Mouse (Mus musculus) telencephalon, adult 2 months (tissue): Measurements from ENCODE around the gene Cyp26a1.

Experiments used
- DNase-seq: peaks from one replicate; pipeline ENCODE4 v3.0.0-alpha.2; 2011; ENCODE audit warnings: low read depth, low spot score

Gene Cyp26a1

GRCm38 (mm10) chr19:37697651-37698272 is at the start of gene Cyp26a1:
Gene Cyp26a1 (plus strand): TSS chr19:37697798.
- DNase-seq: no peak

GRCm38 (mm10) chr19:37647994-37648393 is 49.6 kb upstream of the Cyp26a1 start:
- peak; percentile 17 for DNase-seq

GRCm38 (mm10) chr19:37650526-37650925 is 47.1 kb upstream of the Cyp26a1 start:
- DNase-seq: peak; percentile 32

- DNase-seq: no peak
Measured at GRCm38 (mm10) chr19:37654012-37654411, 43.6 kb upstream of the Cyp26a1 start.

GRCm38 (mm10) chr19:37656441-37656840 is 41.2 kb upstream of the Cyp26a1 start:
- DNase-seq: no peak

DNA sequence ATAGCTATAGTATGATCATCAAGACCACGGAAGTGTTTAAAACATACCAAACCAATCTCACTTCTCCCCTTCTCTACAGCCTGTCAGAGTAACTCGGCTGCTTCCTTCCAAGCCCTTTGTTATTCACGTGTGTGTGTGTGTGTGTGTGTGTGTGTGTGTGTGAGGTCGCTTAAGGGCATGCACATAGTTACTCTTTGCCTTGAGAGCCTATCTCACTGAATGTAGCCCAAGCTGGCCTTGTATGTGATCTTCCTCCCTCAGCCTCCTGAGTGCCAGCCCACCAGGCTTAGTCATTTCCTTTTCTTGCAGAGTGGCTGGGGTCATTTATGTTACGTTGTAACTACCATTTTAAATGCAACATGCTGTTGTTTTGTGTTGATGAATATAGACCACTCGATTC is 32.3 kb upstream of the Cyp26a1 start:
- no peak for DNase-seq

DNA sequence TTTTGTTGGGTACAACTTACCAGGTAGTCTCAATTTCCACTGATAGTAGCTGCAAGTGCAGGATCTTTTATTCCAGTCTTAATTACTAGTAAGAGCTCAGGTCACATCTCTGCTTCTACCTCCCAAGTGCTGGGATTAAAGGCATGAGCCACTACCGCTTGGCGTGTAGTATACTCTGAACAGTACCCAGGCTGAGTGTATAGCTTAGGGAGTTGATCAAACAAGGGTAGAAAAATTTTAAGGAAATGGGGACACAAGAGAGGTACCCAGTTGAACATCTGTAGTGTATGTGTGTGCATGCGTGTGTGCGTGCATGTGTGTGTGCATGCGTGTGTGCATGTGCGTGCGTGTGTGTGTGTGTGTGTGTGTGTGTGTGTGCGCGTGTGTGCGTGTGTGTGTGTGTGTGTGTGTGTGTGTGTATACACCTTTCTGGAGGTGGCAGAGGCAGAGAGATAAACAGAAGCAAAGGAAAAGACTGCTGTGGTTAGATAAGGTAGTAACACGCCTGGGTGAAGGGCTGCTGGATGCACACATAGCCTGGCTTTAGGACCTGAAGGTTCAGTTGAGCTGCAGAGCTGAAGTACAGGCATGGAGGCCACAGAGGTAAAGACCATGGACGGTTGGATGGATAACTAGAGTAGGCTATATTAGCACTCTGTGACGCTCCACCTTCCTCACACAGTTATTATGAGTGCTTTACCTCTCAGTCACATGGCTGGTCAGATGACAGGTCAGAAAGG is 29.6 kb upstream of the Cyp26a1 start:
- DNase-seq: no peak

DNA sequence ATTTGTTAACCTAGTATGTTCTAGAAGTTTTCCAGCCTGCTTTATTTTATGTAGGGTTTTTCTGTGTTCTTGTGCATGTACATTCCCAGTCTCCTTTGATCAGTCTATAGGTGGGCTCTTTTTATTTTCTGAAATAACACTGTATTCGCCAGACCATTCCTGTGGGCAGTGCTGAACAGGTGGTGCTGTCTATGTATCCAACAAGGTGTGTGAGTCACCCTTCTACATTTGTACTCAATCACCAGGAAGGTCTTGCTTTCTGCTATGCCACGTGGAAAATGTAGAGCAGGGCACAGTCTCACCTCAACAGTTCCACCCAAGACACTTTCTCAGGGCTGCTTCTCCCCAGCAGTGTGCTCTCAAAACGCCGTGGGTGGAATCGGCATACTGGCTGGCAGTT is 28.9 kb upstream of the Cyp26a1 start:
- no peak for DNase-seq

- no peak for DNase-seq
Measured at GRCm38 (mm10) chr19:37669486-37669885, 28.1 kb upstream of the Cyp26a1 start.

DNA sequence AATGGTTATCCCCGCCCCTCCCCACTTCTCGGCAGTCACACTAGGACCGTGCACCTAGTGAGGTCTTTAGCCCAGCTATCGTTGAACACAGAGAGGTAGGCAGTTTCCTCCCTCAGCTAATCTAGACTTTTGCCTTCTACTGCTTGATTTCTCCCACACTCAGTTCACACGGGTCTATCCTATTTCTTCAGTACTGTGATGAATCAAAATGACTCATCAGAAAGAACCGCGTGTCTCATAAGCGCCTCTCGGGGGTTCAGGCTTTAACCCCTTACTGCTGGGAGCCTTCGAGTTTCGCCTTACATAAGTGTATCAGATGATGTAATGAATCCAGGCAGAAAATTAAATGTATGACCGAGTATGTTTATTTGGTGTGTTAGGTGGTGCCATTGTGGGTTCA is 24.2 kb upstream of the Cyp26a1 start:
- peak; percentile 22 for DNase-seq

- no peak for DNase-seq
Measured at GRCm38 (mm10) chr19:37685281-37685680, 12.3 kb upstream of the Cyp26a1 start, which contains the start of gene Cyp26c1. Gene Cyp26c1 (plus strand): TSS chr19:37685581.

- DNase-seq: no peak
Measured at GRCm38 (mm10) chr19:37686347-37686746, 11.3 kb upstream of the Cyp26a1 start.

GRCm38 (mm10) chr19:37686941-37687850 is 10.4 kb upstream of the Cyp26a1 start:
- no peak for DNase-seq

- DNase-seq: no peak
Measured at GRCm38 (mm10) chr19:37689478-37689877, 8.1 kb upstream of the Cyp26a1 start.

GRCm38 (mm10) chr19:37690716-37691115 is 6.9 kb upstream of the Cyp26a1 start:
- DNase-seq: no peak

DNA sequence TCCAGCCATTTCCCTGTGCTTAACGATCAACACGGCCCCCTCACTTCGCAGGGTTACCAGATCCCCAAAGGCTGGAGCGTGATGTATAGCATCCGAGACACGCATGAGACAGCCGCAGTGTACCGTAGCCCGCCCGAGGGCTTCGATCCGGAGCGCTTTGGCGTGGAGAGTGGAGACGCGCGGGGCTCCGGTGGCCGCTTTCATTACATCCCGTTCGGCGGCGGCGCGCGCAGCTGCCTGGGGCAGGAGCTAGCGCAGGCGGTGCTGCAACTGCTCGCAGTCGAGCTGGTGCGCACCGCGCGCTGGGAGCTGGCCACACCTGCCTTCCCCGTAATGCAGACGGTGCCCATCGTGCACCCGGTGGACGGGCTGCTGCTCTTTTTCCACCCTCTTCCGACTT is 4.7 kb upstream of the Cyp26a1 start:
- no peak for DNase-seq

DNA sequence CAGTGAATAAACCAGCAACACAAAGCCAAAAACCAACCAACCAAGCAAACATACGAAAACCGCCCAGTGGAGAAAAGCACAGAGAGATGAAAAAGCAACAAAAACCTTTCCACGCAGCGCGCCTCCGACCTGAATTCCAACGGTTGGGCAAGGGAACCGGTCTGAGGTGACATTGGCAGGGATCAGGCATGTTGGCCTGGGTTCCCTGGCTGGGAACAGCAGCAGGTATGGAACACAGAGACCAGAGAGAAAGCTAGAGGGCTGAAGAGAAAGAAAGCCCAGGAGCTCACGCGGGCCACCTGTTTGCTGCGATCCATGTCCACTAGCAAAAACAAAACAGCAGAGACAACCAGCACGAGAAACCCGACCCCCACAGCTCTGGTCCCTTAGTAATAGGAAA is 2.5 kb upstream of the Cyp26a1 start:
- DNase-seq: no peak

GRCm38 (mm10) chr19:37695762-37696602 is 1.6 kb upstream of the Cyp26a1 start:
- DNase-seq: no peak

DNA sequence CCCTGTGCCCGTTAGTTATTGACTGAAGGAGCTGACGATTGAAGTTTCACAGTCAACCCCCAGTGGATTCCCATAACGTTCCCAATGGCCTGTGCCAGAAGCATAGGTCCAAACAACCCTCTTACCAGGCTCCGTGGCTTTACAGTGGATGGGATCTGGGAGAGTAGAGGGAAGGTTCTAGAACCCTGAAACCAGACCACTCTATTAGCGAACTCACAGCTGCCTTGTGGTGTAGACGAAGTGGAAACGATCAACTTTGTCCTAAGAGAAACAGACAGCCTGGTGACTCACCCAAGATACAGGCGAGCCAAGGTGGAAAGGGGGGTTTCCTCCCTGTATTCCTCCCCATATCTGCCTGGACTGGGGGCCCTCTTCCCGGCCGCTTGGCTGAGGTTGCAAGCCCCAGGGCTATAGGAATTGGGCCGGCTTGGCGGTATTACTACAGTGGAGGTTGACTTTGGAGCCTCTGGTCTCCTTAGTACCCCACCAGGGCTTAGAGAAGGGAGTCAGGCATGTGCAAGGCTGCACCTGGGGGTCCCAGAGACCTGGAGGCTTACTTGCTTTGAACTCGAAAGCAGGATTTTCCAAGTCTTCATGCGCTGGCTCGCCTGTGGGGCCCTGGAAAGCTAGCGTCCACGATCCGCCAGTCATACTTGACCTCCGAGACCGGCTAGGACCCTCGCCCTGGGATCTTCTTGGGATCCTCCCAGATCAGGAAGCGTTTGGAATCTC is 829 bp upstream of the Cyp26a1 start:
- DNase-seq: no peak

GRCm38 (mm10) chr19:37697335-37697636 is 312 bp upstream of the Cyp26a1 start:
- DNase-seq: no peak
